Mouse (Mus musculus) left cerebral cortex, adult 9 months (tissue): ENCODE results near the gene Erp44.
A peak's percentile ranks its signal among the peaks of the same experiment; 100 is the strongest.

Experiments
- DNase-seq, 2 experiments: peaks; one replicate each; pipeline ENCODE4 v3.0.0; 2022; ENCODE audit warnings: low spot score in 2 of 2

Erp44 gene

GRCm38 (mm10) chr4:48239046-48239445 lies 40.3 kb downstream of the Erp44 start:
- DNase-seq, result no peak

GRCm38 (mm10) chr4:48236721-48237120 lies 42.6 kb downstream of the Erp44 start:
- no peak for DNase-seq

- no peak for DNase-seq
Measured at GRCm38 (mm10) chr4:48226800-48227199, 52.6 kb downstream of the Erp44 start.

- no peak for DNase-seq
Measured at GRCm38 (mm10) chr4:48225604-48226003, 53.8 kb downstream of the Erp44 start.

- DNase-seq, result peak in 1 of 2 experiments; percentile 71
Measured at GRCm38 (mm10) chr4:48225173-48225572, 54.2 kb downstream of the Erp44 start.

- no peak for DNase-seq
Measured at GRCm38 (mm10) chr4:48203564-48203963, 75.8 kb downstream of the Erp44 start.

GRCm38 (mm10) chr4:48198447-48198846 lies 80.9 kb downstream of the Erp44 start:
- no peak for DNase-seq

- no peak for DNase-seq
Measured at GRCm38 (mm10) chr4:48197925-48198324, 81.4 kb downstream of the Erp44 start.

GRCm38 (mm10) chr4:48182115-48182806 lies 97.1 kb downstream of the Erp44 start:
- DNase-seq, result no peak

- DNase-seq, result no peak
Measured at GRCm38 (mm10) chr4:48181366-48181765, 98.0 kb downstream of the Erp44 start.

- no peak for DNase-seq
Measured at GRCm38 (mm10) chr4:48180922-48181321, 98.4 kb downstream of the Erp44 start.

- DNase-seq, result no peak
Measured at GRCm38 (mm10) chr4:48175666-48176065, 103.7 kb downstream of the Erp44 start.

- DNase-seq, result no peak
Measured at GRCm38 (mm10) chr4:48163851-48164250, 115.5 kb downstream of the Erp44 start.

- no peak for DNase-seq
Measured at GRCm38 (mm10) chr4:48160386-48160785, 119.0 kb downstream of the Erp44 start.

- no peak for DNase-seq
Measured at GRCm38 (mm10) chr4:48155864-48156263, 123.5 kb downstream of the Erp44 start.

GRCm38 (mm10) chr4:48153229-48153628 lies 126.1 kb downstream of the Erp44 start:
- peak; percentile 11 to 58 for DNase-seq

GRCm38 (mm10) chr4:48149492-48149891 lies 129.9 kb downstream of the Erp44 start:
- DNase-seq, result no peak
